Mouse (Mus musculus) limb, embryonic 14.5 days (tissue): Measurements from ENCODE around the gene Lrrc73. TPM values are rescaled to one million over a fixed set of nuclear protein-coding genes. Genes with fewer than 3 reads are reported as not detected.

Experiments
- ATAC-seq: fragments of 200-750 bp; cut with Nextera tagmentation; 2 replicates; pipeline ENCODE4 v1.8.0; 2017; ENCODE audit warnings: low read depth, moderate number of reproducible peaks, moderate TSS enrichment; ENCODE audit not compliant: low FRiP score
- DNase-seq: peaks from one replicate; pipeline ENCODE4 v3.0.0-alpha.2; 2015; ENCODE audit warnings: low spot score
- H3K27ac ChIP-seq: fragments of 300-500 bp; sonication (generic); replicated peaks from 2 replicates; pipeline ENCODE4 v1.5.1; 2014; ENCODE audit warnings: low read depth, mild to moderate bottlenecking, low read length, moderate library complexity, mixed read lengths
- H3K27me3 ChIP-seq: fragments of 300-500 bp; sonication (generic); 2 replicates; pipeline ENCODE4 v1.6.1; 2014; ENCODE audit warnings: low read length, mixed read lengths; ENCODE audit not compliant: control insufficient read depth, insufficient read depth
- H3K36me3 ChIP-seq: fragments of 300-500 bp; sonication (generic); 2 replicates; pipeline ENCODE4 v1.6.1; 2014; ENCODE audit warnings: mild to moderate bottlenecking, low read length, moderate library complexity, mixed read lengths; ENCODE audit not compliant: control insufficient read depth, insufficient read depth
- H3K4me1 ChIP-seq: fragments of 300-500 bp; sonication (generic); 2 replicates; pipeline ENCODE4 v1.6.1; 2014; ENCODE audit warnings: antibody characterized with exemption, low read length, mixed read lengths; ENCODE audit not compliant: control insufficient read depth, insufficient read depth
- H3K4me2 ChIP-seq: fragments of 300-500 bp; sonication (generic); replicated peaks from 2 replicates; pipeline ENCODE4 v1.6.1; 2014; ENCODE audit warnings: low read depth, mild to moderate bottlenecking, low read length, moderate library complexity; ENCODE audit not compliant: severe bottlenecking
- H3K4me3 ChIP-seq: fragments of 300-500 bp; sonication (generic); replicated peaks from 2 replicates; pipeline ENCODE4 v1.5.1; 2014; ENCODE audit warnings: low read length
- H3K9ac ChIP-seq: fragments of 300-500 bp; sonication (generic); 2 replicates; pipeline ENCODE4 v1.6.1; 2014; ENCODE audit warnings: mild to moderate bottlenecking, low read depth, low read length, moderate library complexity; ENCODE audit not compliant: severe bottlenecking
- H3K9me3 ChIP-seq: fragments of 300-500 bp; sonication (generic); 2 replicates; pipeline ENCODE4 v1.6.1; 2016; ENCODE audit warnings: low read length; ENCODE audit not compliant: control insufficient read depth
- POLR2A ChIP-seq: fragments of 200-500 bp; IDR thresholded peaks from 2 replicates; pipeline ENCODE4 v1.8.0; 2012; ENCODE audit warnings: inconsistent platforms, mild to moderate bottlenecking, moderate library complexity, borderline replicate concordance; ENCODE audit not compliant: insufficient read depth, insufficient read length; ENCODE audit errors: extremely low read depth
- WGBS: fragments of 180-500 bp; shearing (Covaris S2); extraction: QIAGEN DNeasy Blood & Tissue Kit; methylation state at CpG from one replicate; pipeline ENCODE4 v1.1.7; 2014; 5-methylcytosine and 5-hydroxymethylcytosine counted together
- microRNA counts: library from miRNA; unstranded; fragments of <30 nt; microRNA quantifications from one replicate; lab custom pipeline; 2016
- microRNA-seq: library from miRNA; unstranded; fragments of <30 nt; microRNA quantifications from one replicate; pipeline ENCODE4, GENCODE M21; 2016
- polyA plus RNA-seq, 2 experiments: library from polyadenylated mRNA; depleted of rRNA in 1 of 2; stranded (reverse) in 1 of 2; unstranded in 1 of 2; fragments of >200 nt; fragmentation: Nextera tagmentation in 1 of 2; extraction: Ambion mirVana in 1 of 2; gene quantifications; 2 replicates each; pipeline versions ENCODE4 v1.2.1 to v1.2.3; 2012 to 2014

Gene Lrrc73
- polyA plus RNA-seq, 2 experiments, result 2.0 to 4.3 TPM

GRCm38 (mm10) chr17:46301892-46302291 lies 48.6 kb downstream of the Lrrc73 start:
- TF ChIP-seq POLR2A, result no peak
- H3K27ac ChIP-seq, result no peak overlapping the region
- no peaks in the 10 kb centered on the region for H3K9me3 ChIP-seq
- 72% methylated on average over 12 of the region's 12 CpGs for WGBS
- no peak overlapping the region for H3K4me3 ChIP-seq
- no peak overlapping the region for H3K9ac ChIP-seq
- no peak for ATAC-seq
- DNase-seq, result no peak
- H3K36me3 ChIP-seq, result peaks cover 5% of the 10 kb centered on the region
- no peak overlapping the region for H3K4me2 ChIP-seq
- H3K4me1 ChIP-seq, result no peaks in the 10 kb centered on the region
- peaks cover 19% of the 10 kb centered on the region for H3K27me3 ChIP-seq

GRCm38 (mm10) chr17:46304184-46304583 lies 50.9 kb downstream of the Lrrc73 start:
- ATAC-seq, result no peak
- no peak for TF ChIP-seq POLR2A
- Histone ChIP-seq H3K9me3 (no peaks in the 10 kb centered on the region), H3K9ac (no peak overlapping the region), H3K27ac (no peak overlapping the region), H3K4me3 (no peak overlapping the region), H3K4me1 (no peaks in the 10 kb centered on the region), H3K36me3 (peaks cover 5% of the 10 kb centered on the region), H3K27me3 (0 out of 2 replicates have a peak, but pooled peaks cover 2% of the 10 kb centered on the region), H3K4me2 (no peak overlapping the region)
- 88% methylated on average over 9 of the region's 9 CpGs for WGBS
- no peak for DNase-seq

MicroRNAs encoded within 50 kb of the gene (microRNA counts, 519-probe panel; counts per million panel counts)
- not detected for microRNA mmu-miR-693-3p (lab: Ali Mortazavi, UCI)
- microRNA mmu-miR-693-5p (lab: Ali Mortazavi, UCI), result not detected

Small RNAs within 50 kb of the gene (microRNA-seq; reads per million reads assigned to microRNA genes)
- gene Mir693, result 0.92 reads per million

Other genes with a start within 250 kb of the Lrrc73 start
- gene Vegfa, start 221.2 kb upstream of the Lrrc73 start, polyA plus RNA-seq (2012; rRNA removed), result 306 and 353 TPM in 2 replicates
- gene Vegfa, start 221.2 kb upstream of the Lrrc73 start, polyA plus RNA-seq (2014; fragmentation: Nextera tagmentation; extraction: Ambion mirVana), result 5.3 and 6.0 TPM in 2 replicates
- gene Mrps18a, start 142.5 kb upstream of the Lrrc73 start, polyA plus RNA-seq (2012; rRNA removed), result 63.3 and 92.3 TPM in 2 replicates
- gene Mrps18a, start 142.5 kb upstream of the Lrrc73 start, polyA plus RNA-seq (2014; fragmentation: Nextera tagmentation; extraction: Ambion mirVana), result 121 and 132 TPM in 2 replicates
- gene Rsph9, start 109.3 kb upstream of the Lrrc73 start, polyA plus RNA-seq (2012; rRNA removed), result 10.1 and 13.2 TPM in 2 replicates
- gene Rsph9, start 109.3 kb upstream of the Lrrc73 start, polyA plus RNA-seq (2014; fragmentation: Nextera tagmentation; extraction: Ambion mirVana), result 11.8 and 15.0 TPM in 2 replicates
- 25.4 and 27.9 TPM in 2 replicates for gene Mad2l1bp, start 100.0 kb upstream of the Lrrc73 start, polyA plus RNA-seq (2012; rRNA removed)
- 32.1 and 32.7 TPM in 2 replicates for gene Mad2l1bp, start 100.0 kb upstream of the Lrrc73 start, polyA plus RNA-seq (2014; fragmentation: Nextera tagmentation; extraction: Ambion mirVana)
- 166 and 177 TPM in 2 replicates for gene Gtpbp2, start 92.5 kb upstream of the Lrrc73 start, polyA plus RNA-seq (2012; rRNA removed)
- gene Gtpbp2, start 92.5 kb upstream of the Lrrc73 start, polyA plus RNA-seq (2014; fragmentation: Nextera tagmentation; extraction: Ambion mirVana), result 29.8 and 38.3 TPM in 2 replicates
- 15.0 and 15.7 TPM in 2 replicates for gene Polh, start 50.9 kb upstream of the Lrrc73 start, polyA plus RNA-seq (2012; rRNA removed)
- 9.2 and 11.7 TPM in 2 replicates for gene Polh, start 50.9 kb upstream of the Lrrc73 start, polyA plus RNA-seq (2014; fragmentation: Nextera tagmentation; extraction: Ambion mirVana)
- 49.7 and 52.8 TPM in 2 replicates for gene Xpo5, start 50.7 kb upstream of the Lrrc73 start, polyA plus RNA-seq (2012; rRNA removed)
- 45.0 and 48.8 TPM in 2 replicates for gene Xpo5, start 50.7 kb upstream of the Lrrc73 start, polyA plus RNA-seq (2014; fragmentation: Nextera tagmentation; extraction: Ambion mirVana)
- gene Polr1c, start 5.5 kb upstream of the Lrrc73 start, polyA plus RNA-seq (2012; rRNA removed), result 112 and 120 TPM in 2 replicates
- gene Polr1c, start 5.5 kb upstream of the Lrrc73 start, polyA plus RNA-seq (2014; fragmentation: Nextera tagmentation; extraction: Ambion mirVana), result 87.5 and 98.4 TPM in 2 replicates
- gene Yipf3, start 5.5 kb upstream of the Lrrc73 start, polyA plus RNA-seq (2012; rRNA removed), result 92.5 and 136 TPM in 2 replicates
- 134 and 142 TPM in 2 replicates for gene Yipf3, start 5.5 kb upstream of the Lrrc73 start, polyA plus RNA-seq (2014; fragmentation: Nextera tagmentation; extraction: Ambion mirVana)
- gene Tjap1, start 29.5 kb downstream of the Lrrc73 start, polyA plus RNA-seq (2012; rRNA removed), result 117 and 140 TPM in 2 replicates
- 50.6 and 64.7 TPM in 2 replicates for gene Tjap1, start 29.5 kb downstream of the Lrrc73 start, polyA plus RNA-seq (2014; fragmentation: Nextera tagmentation; extraction: Ambion mirVana)
- gene Dlk2, start 43.9 kb downstream of the Lrrc73 start, polyA plus RNA-seq (2012; rRNA removed), result 20.8 and 24.2 TPM in 2 replicates
- gene Dlk2, start 43.9 kb downstream of the Lrrc73 start, polyA plus RNA-seq (2014; fragmentation: Nextera tagmentation; extraction: Ambion mirVana), result 10.1 and 10.3 TPM in 2 replicates
- 15.5 and 20.9 TPM in 2 replicates for gene Abcc10, start 74.8 kb downstream of the Lrrc73 start, polyA plus RNA-seq (2012; rRNA removed)
- 5.8 and 7.3 TPM in 2 replicates for gene Abcc10, start 74.8 kb downstream of the Lrrc73 start, polyA plus RNA-seq (2014; fragmentation: Nextera tagmentation; extraction: Ambion mirVana)
- gene Zfp318, start 130.2 kb downstream of the Lrrc73 start, polyA plus RNA-seq (2012; rRNA removed), result 23.0 and 23.7 TPM in 2 replicates
- 18.4 and 22.7 TPM in 2 replicates for gene Zfp318, start 130.2 kb downstream of the Lrrc73 start, polyA plus RNA-seq (2014; fragmentation: Nextera tagmentation; extraction: Ambion mirVana)
- 4.5 and 6.8 TPM in 2 replicates for gene Crip3, start 175.4 kb downstream of the Lrrc73 start, polyA plus RNA-seq (2012; rRNA removed)
- 1.4 and 3.1 TPM in 2 replicates for gene Crip3, start 175.4 kb downstream of the Lrrc73 start, polyA plus RNA-seq (2014; fragmentation: Nextera tagmentation; extraction: Ambion mirVana)
- gene Slc22a7, start 184.9 kb downstream of the Lrrc73 start, polyA plus RNA-seq (2012; rRNA removed), result not detected in 2 replicates
- gene Slc22a7, start 184.9 kb downstream of the Lrrc73 start, polyA plus RNA-seq (2014; fragmentation: Nextera tagmentation; extraction: Ambion mirVana), result not detected in 2 replicates
- gene Ttbk1, start 234.1 kb downstream of the Lrrc73 start, polyA plus RNA-seq (2012; rRNA removed), result 0.31 and 0.49 TPM in 2 replicates
- gene Ttbk1, start 234.1 kb downstream of the Lrrc73 start, polyA plus RNA-seq (2014; fragmentation: Nextera tagmentation; extraction: Ambion mirVana), result 0.06 and 0.12 TPM in 2 replicates
- gene Dnph1, start 243.2 kb downstream of the Lrrc73 start, polyA plus RNA-seq (2012; rRNA removed), result 23.8 and 30.0 TPM in 2 replicates
- gene Dnph1, start 243.2 kb downstream of the Lrrc73 start, polyA plus RNA-seq (2014; fragmentation: Nextera tagmentation; extraction: Ambion mirVana), result 34.5 and 37.6 TPM in 2 replicates